Mouse (Mus musculus) spleen, adult 18-20 months (tissue): ENCODE data around the gene Cmtm8.

Experiments used
- DNase-seq, 2 experiments: peaks; one replicate each; pipeline ENCODE4 v3.0.0; 2022; ENCODE audit warnings: mixed read lengths in 2 of 2

Gene Cmtm8

GRCm38 (mm10) chr9:114844017-114844662, at the start of gene Cmtm8:
Gene Cmtm8, minus strand, starts transcription at chr9:114844156.
- DNase-seq: peak; percentile 50 to 61

GRCm38 (mm10) chr9:114892974-114893373, 49.0 kb upstream of the Cmtm8 start:
- DNase-seq: no peak

- no peak for DNase-seq
Observed at GRCm38 (mm10) chr9:114890377-114890776, 46.4 kb upstream of the Cmtm8 start.

- no peak for DNase-seq
Observed at GRCm38 (mm10) chr9:114888856-114889407, 45.0 kb upstream of the Cmtm8 start.

- peak in 1 of 2 experiments; percentile 14 for DNase-seq
Observed at GRCm38 (mm10) chr9:114887699-114888098, 43.7 kb upstream of the Cmtm8 start.

GRCm38 (mm10) chr9:114885991-114886662, 42.2 kb upstream of the Cmtm8 start:
- no peak for DNase-seq

- DNase-seq: no peak
Observed at GRCm38 (mm10) chr9:114885564-114885963, 41.6 kb upstream of the Cmtm8 start.

GRCm38 (mm10) chr9:114881977-114882376, 38.0 kb upstream of the Cmtm8 start:
- DNase-seq: no peak

GRCm38 (mm10) chr9:114855327-114855726, 11.4 kb upstream of the Cmtm8 start:
- DNase-seq: no peak

GRCm38 (mm10) chr9:114854686-114855085, 10.7 kb upstream of the Cmtm8 start:
- no peak for DNase-seq

- no peak for DNase-seq
Observed at GRCm38 (mm10) chr9:114853336-114853735, 9.4 kb upstream of the Cmtm8 start.

- no peak for DNase-seq
Observed at GRCm38 (mm10) chr9:114851419-114852190, 7.6 kb upstream of the Cmtm8 start.

- peak; percentile 7 to 46 for DNase-seq
Observed at GRCm38 (mm10) chr9:114843634-114844016, 331 bp downstream of the Cmtm8 start.

GRCm38 (mm10) chr9:114842886-114843285, 1.1 kb downstream of the Cmtm8 start:
- no peak for DNase-seq

GRCm38 (mm10) chr9:114842269-114842668, 1.7 kb downstream of the Cmtm8 start:
- no peak for DNase-seq

- no peak for DNase-seq
Observed at GRCm38 (mm10) chr9:114838870-114839269, 5.1 kb downstream of the Cmtm8 start.

GRCm38 (mm10) chr9:114831527-114831926, 12.4 kb downstream of the Cmtm8 start:
- no peak for DNase-seq

GRCm38 (mm10) chr9:114830351-114830750, 13.6 kb downstream of the Cmtm8 start:
- no peak for DNase-seq

GRCm38 (mm10) chr9:114829669-114830068, 14.3 kb downstream of the Cmtm8 start:
- DNase-seq: no peak

GRCm38 (mm10) chr9:114828377-114828776, 15.6 kb downstream of the Cmtm8 start:
- no peak for DNase-seq

GRCm38 (mm10) chr9:114827242-114827852, 16.6 kb downstream of the Cmtm8 start:
- no peak for DNase-seq

GRCm38 (mm10) chr9:114824166-114824565, 19.8 kb downstream of the Cmtm8 start:
- DNase-seq: no peak
